ENCODE assay signal across 8 mouse cellular contexts in the genomic region with DNA sequence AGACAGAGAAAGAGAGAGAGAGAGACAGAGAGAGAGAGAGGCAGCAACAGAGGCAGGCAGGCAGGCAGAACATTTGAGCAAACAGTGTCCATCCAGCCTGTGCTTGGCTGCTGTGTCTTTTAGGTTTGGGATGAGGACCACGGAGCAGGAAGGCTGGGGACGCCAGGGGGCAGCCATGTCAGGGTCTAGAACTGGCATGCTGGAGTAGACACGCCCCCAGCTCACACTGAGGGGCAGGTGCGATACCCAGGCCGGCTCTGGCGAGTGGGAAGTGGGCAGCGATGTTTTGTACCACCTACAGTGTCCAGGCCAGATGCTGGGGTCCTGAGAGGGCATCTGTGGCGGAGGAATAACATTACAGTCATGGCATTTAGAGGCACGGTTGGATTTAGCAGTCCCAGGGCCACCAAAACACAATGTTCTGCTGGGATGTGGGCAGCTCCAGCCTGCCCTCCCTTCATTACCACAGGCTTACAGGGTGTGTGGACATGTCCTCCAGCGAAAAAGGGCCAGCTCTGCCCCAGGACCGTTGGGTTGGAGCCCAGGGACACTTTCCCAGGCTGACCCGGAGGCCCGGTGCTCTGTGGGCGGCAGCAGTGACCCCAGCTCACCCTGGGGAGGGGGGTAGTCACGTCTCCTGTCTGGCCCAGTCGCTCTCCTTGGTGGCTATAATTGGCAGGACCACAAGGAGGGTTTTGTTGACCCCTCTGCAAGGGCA.
A peak's percentile ranks its signal among the peaks of the same experiment; 100 is the strongest.
DNase-seq lines count a peak whose midpoint lies in the region; ATAC-seq lines count a peak whose summit lies in the region.

No protein-coding gene starts in this region.

- intact Hi-C loops in heart, postnatal 25 days (cut with DNase I) = loop anchor here (1.0 kb wide), 1 partner anchor 23 kb away; no protein-coding TSS in a partner anchor
- intact Hi-C loops in heart, postnatal 14 days (cut with DNase I) = no loop called here

- peak; percentile 64 for DNase-seq in heart, adult 11 months
- no peak for DNase-seq in heart, postnatal 25 days (ENCODE audit: low spot score)
- DNase-seq in testis, postnatal 10 days (ENCODE audit: low spot score) = peak; percentile 67
- no peak for DNase-seq in testis, postnatal 14 days (ENCODE audit: low spot score)
- peak; percentile 16 to 23 for DNase-seq in heart, postnatal 14 days
- peak; percentile 28 for DNase-seq in lung, postnatal 25 days (ENCODE audit: low spot score)
- no peak for DNase-seq in cerebellum, adult 11-12 months

- ATAC-seq in cerebellum, adult (ENCODE audit: insufficient number of reproducible peaks, low FRiP score, low TSS enrichment) = no peak

Comparison
In these comparisons a context has a peak if more than half of its experiments do, and no peak if none do; other contexts are left out.
1. DNase-seq: peak in heart, adult 11 months (single experiment), testis, postnatal 10 days (single experiment), heart, postnatal 14 days (2 of 2) and lung, postnatal 25 days (single experiment); none in heart, postnatal 25 days (single experiment), testis, postnatal 14 days (single experiment) and cerebellum, adult 11-12 months (single experiment).